Mouse (Mus musculus) skeletal muscle tissue, adult 2 months (tissue): ENCODE results near the gene Ntm.

Experiments used
- DNase-seq: peaks from one replicate; pipeline ENCODE4 v3.0.0-alpha.2; 2012; ENCODE audit warnings: low read depth, low spot score

The Ntm gene

DNA sequence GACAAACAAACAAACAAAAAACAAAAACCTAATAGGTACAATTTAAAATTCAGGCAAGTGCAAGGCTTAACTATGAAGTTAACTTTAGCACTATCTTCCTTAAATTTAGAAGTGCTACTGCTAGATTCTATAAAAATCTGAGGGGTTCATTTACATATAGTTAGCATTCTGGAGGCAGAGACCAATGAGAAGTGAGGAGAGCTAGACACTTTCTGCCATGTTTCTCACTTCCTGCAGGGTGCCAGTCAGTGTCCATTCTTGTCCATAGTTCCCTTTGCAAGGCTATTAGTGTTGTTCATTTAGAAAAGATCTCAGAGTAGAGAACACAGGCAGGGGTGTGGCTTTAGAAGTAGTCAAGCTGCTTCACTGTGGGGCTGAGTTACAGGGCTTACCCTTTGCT is 208.6 kb downstream of the Ntm start:
- no peak for DNase-seq

DNA sequence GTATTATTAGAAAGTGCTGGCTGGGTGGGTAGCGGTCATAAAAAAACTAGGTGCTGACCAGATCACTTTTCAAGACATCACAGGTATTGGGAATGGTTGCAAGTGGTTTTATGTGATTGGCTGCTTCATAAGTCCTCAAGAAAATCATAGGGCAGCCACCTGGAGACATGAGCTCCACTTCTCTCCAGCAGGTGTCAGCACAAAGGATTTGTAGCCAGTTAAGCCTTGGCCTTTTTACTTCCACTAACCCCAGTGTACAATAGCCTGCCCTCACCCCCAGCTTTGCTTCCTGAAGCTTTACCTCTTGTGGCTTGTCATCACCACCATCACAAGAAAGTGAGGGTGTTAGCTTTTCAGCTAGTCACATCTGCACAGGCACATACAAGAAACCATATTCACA is 211.5 kb downstream of the Ntm start:
- no peak for DNase-seq

DNA sequence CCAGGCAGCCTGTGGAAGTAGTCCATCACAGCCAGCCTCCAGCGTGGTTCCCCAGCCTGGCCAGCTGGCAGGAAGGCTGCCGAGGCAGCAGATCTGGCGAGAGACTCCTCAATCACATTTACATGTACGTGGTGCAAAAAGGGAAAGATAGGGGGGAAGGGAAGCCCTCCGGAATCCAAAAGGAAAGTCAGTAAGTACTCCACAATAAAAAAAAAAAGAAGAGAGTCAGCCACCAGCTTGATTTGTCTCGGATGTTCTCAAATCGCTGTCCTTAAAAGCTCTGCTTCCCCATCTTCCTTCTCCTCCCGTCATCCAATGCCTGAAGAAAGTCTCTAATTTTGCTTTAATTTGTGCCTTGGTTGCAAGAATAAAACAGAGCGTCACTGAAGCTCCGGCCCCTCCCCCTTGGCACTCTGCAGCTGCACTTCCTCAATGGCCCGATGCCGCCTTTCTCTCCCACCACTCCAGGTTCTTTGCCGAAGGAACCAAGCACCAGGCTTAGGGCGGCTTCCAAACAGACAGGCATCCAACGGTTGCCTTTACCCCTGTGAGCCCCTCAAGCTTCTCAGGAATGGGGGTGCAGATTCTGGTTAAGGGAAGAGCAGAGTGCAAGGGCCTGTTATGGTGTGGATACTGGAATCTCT is 212.4 kb downstream of the Ntm start:
- no peak for DNase-seq

DNA sequence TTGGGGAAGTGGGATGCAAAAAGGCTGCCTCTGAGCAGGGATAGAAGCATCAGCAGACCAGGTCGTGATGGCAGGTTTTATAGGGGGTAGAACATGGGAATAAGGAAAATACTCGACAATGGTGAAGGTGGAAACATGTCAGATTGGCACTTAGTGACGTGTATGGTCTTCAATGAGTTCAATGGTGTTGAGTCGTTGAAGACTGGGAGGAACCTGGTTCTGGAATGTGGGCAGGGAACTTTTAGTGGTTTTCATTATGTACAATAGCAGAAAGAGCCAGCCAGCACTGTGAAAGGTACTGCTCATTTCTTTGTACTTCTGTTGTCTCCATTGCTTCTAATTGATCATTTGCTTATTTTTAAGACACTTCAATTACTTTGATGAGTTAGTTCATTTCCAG is 214.9 kb downstream of the Ntm start:
- no peak for DNase-seq

DNA sequence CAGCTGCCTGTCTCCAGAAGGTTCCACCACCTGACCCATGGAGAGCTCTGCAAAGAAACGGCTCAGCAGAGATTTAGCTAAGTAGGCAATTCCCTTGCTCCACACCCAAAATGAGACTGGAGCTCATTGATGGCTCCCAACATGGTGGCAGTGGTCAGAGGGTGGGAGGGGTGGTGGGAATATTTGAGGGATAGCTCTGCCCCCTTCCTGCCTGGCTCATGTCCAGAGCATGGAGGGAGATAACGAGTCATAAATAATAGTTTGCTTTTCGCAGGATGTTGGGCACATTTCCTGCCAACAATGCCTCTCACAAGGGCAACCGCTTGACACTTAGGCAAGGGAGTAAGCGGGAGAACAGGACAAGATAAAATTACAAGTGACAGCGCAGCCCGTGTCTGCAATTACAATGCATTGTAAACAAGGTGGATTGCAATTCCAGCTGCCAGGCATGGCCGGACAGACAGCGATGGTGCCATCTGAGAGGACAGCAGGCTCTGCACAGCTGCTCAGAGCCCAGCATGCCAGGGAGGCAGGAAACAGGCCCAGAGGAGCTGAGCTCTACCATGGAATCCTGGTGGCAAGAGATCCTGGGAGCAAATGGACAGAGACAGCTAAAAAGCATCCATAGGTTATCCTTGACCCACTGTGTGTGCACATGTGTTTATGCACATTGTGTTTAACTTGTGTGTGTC is 224.0 kb downstream of the Ntm start:
- DNase-seq, result no peak

DNA sequence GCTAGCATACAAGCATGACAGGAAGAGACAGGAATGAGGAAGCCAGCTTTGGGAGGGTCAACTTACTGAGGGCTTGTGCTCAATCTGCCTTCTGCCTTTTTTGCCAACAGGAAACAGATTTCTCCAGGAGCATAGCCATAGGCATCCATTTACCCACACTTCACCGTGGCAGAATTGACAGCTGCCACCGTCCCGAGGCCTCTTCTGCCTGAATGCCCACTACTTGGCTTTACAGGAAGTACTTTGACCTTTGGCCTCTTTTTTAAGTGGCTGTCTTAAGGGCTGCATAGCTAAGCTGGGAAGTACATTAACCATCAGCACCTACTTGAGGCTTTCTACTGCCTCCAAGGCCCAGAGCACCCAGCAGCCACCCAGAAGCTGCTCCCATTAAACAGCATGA is 226.9 kb downstream of the Ntm start:
- DNase-seq, result no peak

DNA sequence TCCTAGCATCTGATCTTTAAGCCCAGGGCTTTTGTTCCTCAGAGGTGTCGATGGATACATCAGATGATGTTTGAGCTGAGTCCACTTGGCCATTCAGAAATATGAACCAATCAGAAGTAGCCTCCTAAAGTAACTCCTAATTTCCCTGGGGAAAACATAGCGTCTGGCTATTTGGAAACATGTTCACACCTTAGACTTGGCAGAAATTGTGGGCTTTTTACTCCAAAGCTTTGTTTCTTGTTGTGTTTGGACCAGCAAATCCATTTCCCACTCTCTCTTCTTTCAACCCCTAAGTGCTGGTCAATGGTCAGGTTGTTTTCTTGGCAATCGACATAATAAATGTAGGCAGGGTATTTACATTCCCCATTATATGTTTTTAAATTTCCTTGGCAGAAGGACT is 230.0 kb downstream of the Ntm start:
- DNase-seq, result no peak

DNA sequence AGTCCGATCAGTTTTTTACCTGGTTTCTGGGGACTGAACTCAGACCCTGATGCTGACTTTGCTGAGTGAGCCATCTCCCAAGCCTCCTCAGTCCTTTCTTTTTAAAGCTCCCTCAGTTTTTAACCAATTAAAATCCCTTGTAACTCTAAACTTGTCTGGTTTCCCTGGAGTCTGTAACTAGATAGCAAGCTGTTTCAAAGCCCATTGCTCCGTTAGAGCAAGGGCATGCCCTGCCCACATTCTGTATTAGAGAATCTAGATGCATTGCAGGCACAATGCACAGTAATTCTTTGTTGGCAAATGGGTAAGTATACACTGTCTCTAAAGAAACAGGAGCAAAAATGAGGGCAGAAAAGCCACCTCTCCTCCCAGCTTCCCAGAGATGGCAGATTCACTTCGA is 231.3 kb downstream of the Ntm start:
- no peak for DNase-seq

DNA sequence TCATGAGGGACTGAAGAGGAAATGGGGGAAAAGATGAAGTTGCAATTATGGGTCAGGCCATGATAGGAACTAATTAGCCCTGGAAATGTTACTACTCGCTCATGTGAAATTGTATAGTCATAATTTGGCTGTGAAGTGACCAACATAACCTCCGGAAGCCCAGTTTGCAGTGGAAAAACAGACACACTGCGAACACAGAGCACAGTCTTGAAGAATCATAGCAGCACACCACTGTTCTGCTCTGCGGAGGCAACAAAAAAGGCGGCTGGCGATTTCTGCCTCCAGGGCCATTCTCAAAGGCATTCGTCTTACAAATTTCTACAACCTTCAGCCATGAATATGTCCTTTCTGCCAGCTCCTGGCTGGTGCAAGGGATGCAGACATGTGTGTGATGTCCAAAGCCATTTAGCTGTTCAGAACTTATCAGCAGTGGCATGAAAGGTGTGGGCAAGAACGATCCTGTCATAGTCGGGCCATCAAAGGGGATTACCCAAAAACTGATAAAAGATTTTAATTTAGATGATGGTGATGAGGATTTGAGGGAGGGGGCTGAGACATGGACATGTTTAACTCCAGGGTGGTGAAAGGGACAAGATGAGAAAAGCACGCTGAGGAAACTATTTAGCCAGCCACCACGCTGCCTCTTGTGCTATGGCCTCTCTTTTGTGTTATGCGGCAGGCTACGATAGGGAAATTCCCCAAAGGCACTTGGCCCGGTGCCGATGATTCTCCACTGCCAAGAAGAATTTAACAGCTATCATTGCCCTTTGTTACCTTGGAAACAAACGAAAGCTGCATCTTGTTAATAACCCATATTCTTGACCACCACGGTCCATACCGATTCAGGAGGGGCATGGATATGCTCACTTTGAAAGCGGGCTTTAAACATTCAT is 235.2 kb downstream of the Ntm start:
- DNase-seq, result no peak

DNA sequence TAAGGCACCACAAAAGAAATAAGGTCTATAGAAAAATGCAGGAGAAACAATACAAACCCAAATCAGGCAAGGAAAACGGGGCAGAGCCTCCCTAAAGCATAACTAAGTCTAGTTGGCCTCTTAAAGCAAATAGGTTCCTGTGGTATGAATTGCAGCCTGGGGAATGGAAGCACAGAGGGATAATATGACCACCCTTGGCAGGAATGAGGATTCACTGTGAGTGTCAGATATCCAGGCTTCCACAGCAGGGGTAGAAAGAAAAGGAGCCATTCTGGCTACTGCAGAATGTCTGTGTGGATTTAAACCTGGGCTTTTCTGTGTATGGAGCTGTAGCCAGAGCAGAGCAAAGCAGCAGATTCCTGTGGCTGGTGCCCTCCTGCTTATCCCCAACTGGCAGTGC is 241.5 kb downstream of the Ntm start:
- peak; percentile 2 for DNase-seq

DNA sequence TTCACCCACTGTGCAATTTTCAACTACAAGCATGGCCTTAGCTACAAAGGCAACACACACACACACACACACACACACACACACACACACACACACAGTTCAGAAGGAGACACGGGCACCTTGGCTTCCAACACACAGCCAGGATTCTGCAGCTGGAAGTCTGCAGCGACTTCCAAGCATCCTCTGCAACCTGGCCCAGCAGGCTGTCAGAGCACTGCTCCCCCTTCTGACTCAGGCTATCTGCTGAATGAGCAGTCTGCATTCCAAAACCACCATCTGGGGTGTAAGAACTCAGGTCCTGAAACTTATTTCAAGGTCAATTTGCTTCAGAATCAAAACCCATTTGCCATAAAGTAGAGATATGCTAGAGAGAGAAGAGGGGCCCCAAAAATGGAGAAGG is 246.1 kb downstream of the Ntm start:
- no peak for DNase-seq

DNA sequence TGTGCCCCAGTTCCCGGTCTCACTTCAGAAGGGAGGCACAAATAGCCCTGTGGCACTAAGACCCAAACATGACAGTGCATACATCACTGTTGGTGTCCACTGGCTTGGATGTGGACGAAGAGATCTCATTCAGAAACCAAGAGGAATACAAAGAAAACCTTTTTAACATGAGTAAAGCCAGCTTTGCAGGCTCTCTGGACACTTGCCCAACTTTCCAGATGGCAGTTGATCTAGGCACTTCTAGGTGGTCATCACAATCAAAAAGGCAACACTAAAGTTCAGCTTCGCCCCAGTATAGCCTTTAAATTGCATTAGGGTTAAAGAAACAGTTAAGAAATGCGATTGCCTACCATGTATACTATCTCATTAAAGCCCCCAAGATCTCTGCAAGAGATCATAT is 264.7 kb downstream of the Ntm start:
- DNase-seq, result no peak

DNA sequence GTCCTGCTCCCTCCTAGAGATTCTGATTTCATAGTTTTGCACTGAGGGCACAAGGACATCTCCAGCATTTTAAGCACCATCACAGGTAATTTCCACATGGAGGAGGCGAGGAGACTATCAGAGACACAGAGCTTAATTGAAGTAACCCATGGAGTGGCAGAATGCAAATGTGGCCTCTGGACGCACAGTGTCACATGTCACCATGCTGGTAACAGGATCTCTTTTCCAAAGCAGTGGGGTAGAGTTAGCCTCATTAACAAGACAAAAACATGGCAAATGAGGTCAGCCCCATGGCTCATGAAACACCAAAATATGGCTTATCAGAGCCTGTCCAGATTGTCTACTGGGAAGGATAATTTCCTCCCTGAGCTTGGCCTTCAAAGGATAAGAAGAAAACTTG is 268.8 kb downstream of the Ntm start:
- DNase-seq, result no peak

DNA sequence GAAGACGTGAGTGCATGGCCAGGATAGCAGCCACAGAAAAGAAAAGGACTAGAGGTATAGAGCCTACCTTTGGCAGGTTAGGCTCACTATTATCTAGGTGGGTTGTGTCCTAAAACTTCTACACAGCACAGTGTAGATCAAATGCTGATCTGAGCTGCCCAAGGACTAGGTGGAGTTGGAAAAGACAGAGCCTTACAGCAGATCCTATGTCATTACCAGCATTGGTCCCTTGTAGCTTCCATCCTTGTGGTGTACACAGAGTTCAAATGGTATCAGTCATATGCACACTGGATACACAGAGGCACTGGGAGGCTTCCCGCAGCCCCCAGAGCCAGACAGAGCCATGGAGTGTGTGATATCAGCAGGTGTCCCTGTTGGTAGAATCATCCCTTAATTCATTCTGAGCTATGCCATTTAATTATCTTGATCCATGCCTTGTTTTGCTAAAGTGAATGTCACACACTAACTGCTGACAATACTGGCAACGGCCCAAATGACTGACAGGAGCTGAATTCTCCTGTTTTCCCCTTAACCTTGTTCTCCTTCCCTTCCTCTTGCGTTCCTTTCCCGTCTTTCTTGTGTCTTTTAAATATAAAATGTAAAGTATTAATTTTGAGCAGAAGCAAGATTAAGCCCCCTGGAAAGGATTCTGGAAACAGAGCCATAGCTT is 271.6 kb downstream of the Ntm start:
- DNase-seq, result no peak

DNA sequence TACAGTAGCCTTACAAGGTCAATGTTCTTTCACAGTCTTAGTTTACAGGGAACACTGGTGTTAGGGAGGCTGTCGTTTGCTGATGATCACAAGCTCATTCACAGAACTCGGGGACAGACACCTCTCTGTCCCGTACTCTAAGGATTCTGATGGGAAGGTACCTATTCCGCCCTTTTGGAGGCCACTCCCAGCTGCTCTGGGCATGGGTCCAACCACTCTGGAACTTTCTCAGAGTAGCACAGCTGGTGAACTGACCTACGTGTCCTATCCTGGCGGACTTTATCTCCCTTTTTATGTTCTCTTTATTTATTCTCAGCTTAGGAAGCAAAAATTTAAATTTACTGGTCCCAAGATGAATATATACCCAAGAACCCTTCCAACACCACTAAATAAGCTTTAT is 280.7 kb downstream of the Ntm start:
- DNase-seq, result no peak

DNA sequence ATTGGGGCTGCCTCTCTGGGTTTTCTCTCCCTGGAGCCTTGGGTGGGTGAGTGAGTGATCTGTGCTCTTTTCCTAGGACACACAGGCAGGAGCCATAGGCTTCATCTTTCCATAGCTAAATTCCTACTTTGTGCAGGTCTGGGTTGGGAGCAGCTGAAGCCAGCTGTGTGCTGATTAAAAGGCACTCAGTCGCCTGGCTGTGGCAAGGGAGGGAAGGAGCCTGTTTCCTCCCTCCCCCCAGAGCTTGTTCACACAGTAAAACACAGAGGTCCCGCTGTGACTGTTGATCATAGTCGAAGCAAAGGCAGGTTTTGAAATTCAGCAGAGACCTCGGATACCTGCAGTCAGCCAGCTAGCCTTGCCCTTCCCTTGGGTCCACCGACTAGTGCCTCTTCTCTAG is 282.3 kb downstream of the Ntm start:
- DNase-seq, result no peak

DNA sequence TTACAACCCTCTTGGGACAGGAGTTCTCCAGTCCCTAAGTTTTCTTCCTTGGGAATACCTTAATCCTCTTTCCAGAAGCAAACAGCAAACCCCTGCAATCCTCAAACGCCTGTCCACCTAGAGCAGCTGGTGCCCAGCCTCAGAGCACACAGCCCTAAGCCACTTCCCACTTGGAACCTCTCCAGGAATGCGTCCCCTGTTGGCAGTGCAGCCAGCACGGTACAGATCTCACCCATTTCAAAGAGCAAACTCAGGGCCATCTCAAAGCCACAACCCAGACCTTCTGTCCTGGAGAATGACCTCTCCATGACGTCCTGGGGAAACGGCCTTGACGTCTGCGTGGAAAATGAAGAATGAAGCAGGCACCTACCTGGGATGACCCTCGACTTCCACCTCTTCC is 289.0 kb downstream of the Ntm start:
- no peak for DNase-seq

DNA sequence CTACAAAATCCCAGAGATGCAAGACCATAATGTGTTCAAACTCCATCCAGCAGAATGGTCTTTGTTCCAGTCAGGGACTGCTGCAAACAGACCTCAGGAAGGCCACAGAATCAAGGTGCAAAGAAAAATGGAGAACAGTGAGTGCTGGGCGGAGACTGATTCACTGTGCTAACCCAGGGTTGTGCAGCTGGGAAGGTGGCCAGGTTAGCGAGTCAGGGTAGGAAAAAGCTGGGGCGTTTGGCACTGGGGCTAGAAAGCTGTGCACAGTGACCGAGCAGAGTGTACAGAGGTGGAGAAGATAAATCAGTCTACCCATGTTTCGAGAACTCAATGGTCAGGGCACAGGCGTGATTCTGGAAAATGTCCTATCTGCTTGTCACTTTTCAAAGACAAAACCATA is 291.1 kb downstream of the Ntm start:
- DNase-seq, result no peak

DNA sequence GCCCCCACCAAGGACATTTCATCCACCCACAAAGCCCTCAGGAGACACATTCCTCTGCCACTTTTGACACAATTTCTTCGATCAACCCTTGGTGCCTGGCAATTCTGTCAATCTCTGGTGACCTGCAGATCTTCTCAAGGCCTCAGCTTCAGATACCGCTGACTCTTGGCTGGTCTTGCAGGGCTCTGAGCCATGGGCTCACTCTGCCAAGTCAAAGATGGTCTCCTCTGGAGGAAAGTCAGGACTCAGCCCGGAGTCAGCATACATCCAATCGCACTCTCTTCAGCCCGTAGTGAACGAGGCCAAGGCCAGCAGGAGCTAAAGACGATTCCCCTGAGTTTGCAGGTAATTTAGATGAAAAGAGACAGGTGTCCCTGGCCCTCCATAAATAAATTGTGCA is 299.7 kb downstream of the Ntm start:
- DNase-seq, result no peak

DNA sequence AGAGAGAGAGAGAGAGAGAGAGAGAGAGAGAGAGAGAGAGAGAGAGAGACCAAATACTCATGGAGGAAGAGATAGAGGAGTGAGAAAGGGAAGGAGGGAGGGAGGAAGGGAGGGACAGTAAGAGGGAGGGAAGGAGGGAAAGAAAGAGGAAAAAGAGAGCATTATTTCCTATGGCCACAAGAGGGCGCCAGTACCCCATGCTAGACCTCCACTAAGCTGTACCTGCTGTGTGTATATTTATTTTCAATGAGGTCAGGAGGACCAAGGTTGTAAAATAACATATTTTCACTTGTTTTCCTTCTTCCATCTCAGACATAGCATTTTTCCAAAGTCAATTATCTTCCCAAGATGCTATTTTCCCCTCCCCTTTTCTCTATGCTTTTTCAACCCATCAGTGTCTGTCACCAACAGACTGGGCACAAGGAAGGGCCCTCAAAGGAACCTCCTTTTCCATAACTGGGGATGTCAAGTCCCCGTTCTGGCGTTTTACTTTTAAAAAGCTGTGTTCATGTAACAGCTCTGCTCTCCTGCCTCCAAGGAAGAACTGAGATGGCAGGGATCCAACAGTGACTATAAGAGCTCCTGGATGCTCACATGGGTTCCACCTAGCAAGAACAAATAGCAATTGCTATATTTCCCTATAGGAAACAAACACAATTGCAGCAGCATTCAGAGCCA is 301.3 kb downstream of the Ntm start:
- peak; percentile 22 for DNase-seq

DNA sequence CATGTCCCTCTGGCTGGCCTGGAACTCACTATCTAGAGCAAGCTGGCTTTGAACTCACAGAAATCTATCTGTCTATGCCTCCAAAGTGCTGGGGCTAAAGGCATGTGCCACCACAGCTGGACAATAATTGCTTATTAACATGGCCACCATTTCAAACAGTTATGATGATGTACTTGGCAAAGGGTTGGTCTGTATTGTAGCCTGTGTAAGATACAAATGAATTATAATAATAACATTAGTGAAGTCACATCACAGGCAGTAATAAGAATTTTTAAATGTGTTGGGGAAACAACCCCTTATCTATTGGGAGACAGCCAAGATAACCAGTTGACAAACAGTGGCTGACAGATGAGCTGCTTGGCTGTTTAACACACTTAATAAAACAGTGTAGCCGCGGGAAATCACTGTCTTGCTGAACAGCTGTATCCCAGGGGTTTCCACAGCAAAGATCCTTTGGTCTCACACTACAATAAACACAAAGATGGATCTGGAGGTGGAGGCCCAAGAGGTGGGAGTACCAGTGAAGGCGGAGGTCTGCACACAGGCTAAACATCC is 302.8 kb downstream of the Ntm start:
- DNase-seq, result no peak
